Mouse (Mus musculus): ENCODE data around the gene Mxd4.
A peak's percentile ranks its signal among the peaks of the same experiment; 100 is the strongest.

Mxd4 gene

GRCm38 (mm10) chr5:34196423-34196822 is 8.9 kb upstream of the Mxd4 start:
- DNase-seq = no peak

GRCm38 (mm10) chr5:34195786-34196185 is 8.3 kb upstream of the Mxd4 start:
- DNase-seq = peak in 1 of 2 experiments; percentile 6

GRCm38 (mm10) chr5:34194975-34195662 is 7.6 kb upstream of the Mxd4 start:
- no peak for DNase-seq

GRCm38 (mm10) chr5:34194426-34194825 is 6.9 kb upstream of the Mxd4 start:
- no peak for DNase-seq

GRCm38 (mm10) chr5:34191843-34192242 is 4.3 kb upstream of the Mxd4 start:
- peak in 1 of 2 experiments; percentile 60 for DNase-seq

- peak in 1 of 2 experiments; percentile 62 for DNase-seq
Observed at GRCm38 (mm10) chr5:34191021-34191420, 3.5 kb upstream of the Mxd4 start.

- peak in 1 of 2 experiments; percentile 15 for DNase-seq
Observed at GRCm38 (mm10) chr5:34189521-34189920, 2.0 kb upstream of the Mxd4 start.

GRCm38 (mm10) chr5:34188856-34189255 is 1.3 kb upstream of the Mxd4 start:
- DNase-seq = peak in 1 of 2 experiments; percentile 17

GRCm38 (mm10) chr5:34186961-34187391 is 544 bp downstream of the Mxd4 start:
- DNase-seq = peak; percentile 66 to 67

GRCm38 (mm10) chr5:34186391-34186790 is 1.1 kb downstream of the Mxd4 start:
- DNase-seq = peak in 1 of 2 experiments; percentile 22

GRCm38 (mm10) chr5:34185791-34186190 is 1.7 kb downstream of the Mxd4 start:
- DNase-seq = no peak

- DNase-seq = peak; percentile 9 to 16
Observed at GRCm38 (mm10) chr5:34185051-34185580, 2.4 kb downstream of the Mxd4 start.

- DNase-seq = peak; percentile 9 to 31
Observed at GRCm38 (mm10) chr5:34183976-34184375, 3.5 kb downstream of the Mxd4 start.

- DNase-seq = peak; percentile 30 to 35
Observed at GRCm38 (mm10) chr5:34183156-34183880, 4.2 kb downstream of the Mxd4 start.

GRCm38 (mm10) chr5:34182486-34182885 is 5.0 kb downstream of the Mxd4 start:
- peak; percentile 32 to 47 for DNase-seq

- DNase-seq = peak; percentile 4
Observed at GRCm38 (mm10) chr5:34177821-34178220, 9.7 kb downstream of the Mxd4 start.

- DNase-seq = peak in 1 of 2 experiments; percentile 35
Observed at GRCm38 (mm10) chr5:34177091-34177490, 10.4 kb downstream of the Mxd4 start.

- peak; percentile 27 to 33 for DNase-seq
Observed at GRCm38 (mm10) chr5:34176691-34177090, 10.8 kb downstream of the Mxd4 start.

- no peak for DNase-seq
Observed at GRCm38 (mm10) chr5:34175403-34175694, 12.2 kb downstream of the Mxd4 start.

- peak in 1 of 2 experiments; percentile 46 for DNase-seq
Observed at GRCm38 (mm10) chr5:34174550-34175402, 12.7 kb downstream of the Mxd4 start.

GRCm38 (mm10) chr5:34174021-34174420 is 13.5 kb downstream of the Mxd4 start:
- DNase-seq = peak in 1 of 2 experiments; percentile 13

GRCm38 (mm10) chr5:34170726-34171125 is 16.8 kb downstream of the Mxd4 start:
- DNase-seq = peak in 1 of 2 experiments; percentile 46

GRCm38 (mm10) chr5:34169954-34170353 is 17.6 kb downstream of the Mxd4 start:
- DNase-seq = no peak

All from cerebellum, postnatal 14 days (tissue).